Mouse (Mus musculus) neural tube, embryonic 12.5 days (tissue): ENCODE measurements around the gene Cd80. TPM values are rescaled to one million over a fixed set of nuclear protein-coding genes. Genes with fewer than 3 reads are reported as not detected.
"Not testable (repeated sequence)": the region's sequence is repeated elsewhere in the genome, so short reads cannot be mapped to it uniquely, and the experiment has no call there.

ENCODE experiments used
- ATAC-seq: fragments of 200-750 bp; cut with Nextera tagmentation; 2 replicates; pipeline ENCODE4 v1.8.0; 2017; ENCODE audit warnings: low read depth, mild to moderate bottlenecking, moderate TSS enrichment, moderate library complexity; ENCODE audit not compliant: low FRiP score
- H3K27ac ChIP-seq: fragments of 300-500 bp; sonication (generic); 2 replicates; pipeline ENCODE4 v1.5.1; 2016
- H3K27me3 ChIP-seq: fragments of 300-500 bp; sonication (generic); replicated peaks from 2 replicates; pipeline ENCODE4 v1.6.1; 2016; ENCODE audit warnings: mild to moderate bottlenecking
- H3K36me3 ChIP-seq: fragments of 300-500 bp; sonication (generic); 2 replicates; pipeline ENCODE4 v1.6.1; 2016; ENCODE audit warnings: mild to moderate bottlenecking
- H3K4me1 ChIP-seq: fragments of 300-500 bp; sonication (generic); 2 replicates; pipeline ENCODE4 v1.6.1; 2016
- H3K4me2 ChIP-seq: fragments of 300-500 bp; sonication (generic); replicated peaks from 2 replicates; pipeline ENCODE4 v1.6.1; 2016; ENCODE audit warnings: mild to moderate bottlenecking
- H3K4me3 ChIP-seq: fragments of 300-500 bp; sonication (generic); 2 replicates; pipeline ENCODE4 v1.5.1; 2016
- H3K9ac ChIP-seq: fragments of 300-500 bp; sonication (generic); 2 replicates; pipeline ENCODE4 v1.6.1; 2016; ENCODE audit warnings: mild to moderate bottlenecking
- H3K9me3 ChIP-seq: fragments of 300-500 bp; sonication (generic); 2 replicates; pipeline ENCODE4 v1.6.1; 2016; ENCODE audit warnings: mild to moderate bottlenecking
- WGBS: fragments of 180-500 bp; shearing (Covaris S2); methylation state at CpG from one replicate; pipeline ENCODE4 v1.1.7; 2016; 5-methylcytosine and 5-hydroxymethylcytosine counted together
- polyA plus RNA-seq: library from polyadenylated mRNA; unstranded; fragments of >200 nt; fragmentation: Nextera tagmentation; extraction: Ambion mirVana; gene quantifications from 2 replicates; pipeline ENCODE4 v1.2.1, GENCODE M21; 2016

The Cd80 gene
- polyA plus RNA-seq, 1 experiment from 2014 or later: 0.87 TPM

GRCm38 (mm10) chr16:38434295-38434795, 21.0 kb upstream of the Cd80 start:
- Histone ChIP-seq H3K4me1 (no peaks in the 10 kb centered on the region), H3K27ac (no peak overlapping the region), H3K4me2 (no peak overlapping the region), H3K4me3 (no peak overlapping the region), H3K27me3 (no peaks in the 10 kb centered on the region), H3K36me3 (no peaks in the 10 kb centered on the region), H3K9me3 (no peaks in the 10 kb centered on the region), H3K9ac (no peak overlapping the region)
- no peak for ATAC-seq
- WGBS: 78% methylated on average over 4 of the region's 4 CpGs

GRCm38 (mm10) chr16:38439190-38439589, 16.2 kb upstream of the Cd80 start:
- 89% methylated on average over 1 of the region's 1 CpGs for whole genome bisulfite sequencing
- H3K4me3 ChIP-seq: no peak overlapping the region
- H3K9me3 ChIP-seq: no peaks in the 10 kb centered on the region
- no peak overlapping the region for H3K27ac ChIP-seq
- H3K27me3 ChIP-seq: no peaks in the 10 kb centered on the region
- ATAC-seq: no peak
- no peak overlapping the region for H3K4me2 ChIP-seq
- H3K9ac ChIP-seq: no peak overlapping the region
- H3K4me1 ChIP-seq: no peaks in the 10 kb centered on the region
- H3K36me3 ChIP-seq: peaks cover 13% of the 10 kb centered on the region

- 89% methylated on average over 6 of the region's 6 CpGs for WGBS
- no peaks in the 10 kb centered on the region for H3K4me1 ChIP-seq
- no peak overlapping the region for H3K4me2 ChIP-seq
- no peaks in the 10 kb centered on the region for H3K27me3 ChIP-seq
- peaks cover 26% of the 10 kb centered on the region for H3K36me3 ChIP-seq
- ATAC-seq: no peak
- H3K4me3 ChIP-seq: no peak overlapping the region
- H3K9me3 ChIP-seq: no peaks in the 10 kb centered on the region
- no peak overlapping the region for H3K9ac ChIP-seq
- H3K27ac ChIP-seq: no peak overlapping the region
Observed at GRCm38 (mm10) chr16:38440403-38440802, 15.0 kb upstream of the Cd80 start.

GRCm38 (mm10) chr16:38441611-38442010, 13.8 kb upstream of the Cd80 start:
- 92% methylated on average over 5 of the region's 5 CpGs for WGBS

GRCm38 (mm10) chr16:38442216-38442615, 13.1 kb upstream of the Cd80 start:
- Histone ChIP-seq H3K27me3 (no peaks in the 10 kb centered on the region), H3K9ac (no peak overlapping the region), H3K4me2 (no peak overlapping the region), H3K4me3 (no peak overlapping the region), H3K27ac (no peak overlapping the region), H3K4me1 (no peaks in the 10 kb centered on the region), H3K36me3 (peaks cover 44% of the 10 kb centered on the region), H3K9me3 (no peaks in the 10 kb centered on the region)
- WGBS: 84% methylated on average over 8 of the region's 8 CpGs
- ATAC-seq: no peak

More at GRCm38 (mm10) chr16:38441611-38442010, 13.8 kb upstream of the Cd80 start:
- H3K27me3 ChIP-seq: no peaks in the 10 kb centered on the region
- H3K9me3 ChIP-seq: no peaks in the 10 kb centered on the region
- no peak overlapping the region for H3K9ac ChIP-seq
- no peaks in the 10 kb centered on the region for H3K4me1 ChIP-seq
- peaks cover 38% of the 10 kb centered on the region for H3K36me3 ChIP-seq
- no peak overlapping the region for H3K4me3 ChIP-seq
- ATAC-seq: no peak
- H3K27ac ChIP-seq: no peak overlapping the region
- H3K4me2 ChIP-seq: no peak overlapping the region

- no peaks in the 10 kb centered on the region for H3K27me3 ChIP-seq
- 97% methylated on average over 7 of the region's 7 CpGs for WGBS
- H3K9ac ChIP-seq: no peak overlapping the region
- peaks cover 60% of the 10 kb centered on the region for H3K36me3 ChIP-seq
- no peak for ATAC-seq
- no peaks in the 10 kb centered on the region for H3K9me3 ChIP-seq
- H3K4me1 ChIP-seq: no peaks in the 10 kb centered on the region
- no peak overlapping the region for H3K4me2 ChIP-seq
- H3K27ac ChIP-seq: no peak overlapping the region
- no peak overlapping the region for H3K4me3 ChIP-seq
Observed at GRCm38 (mm10) chr16:38443721-38444464, 11.5 kb upstream of the Cd80 start.

- Histone ChIP-seq H3K27ac (no peak overlapping the region), H3K27me3 (no peaks in the 10 kb centered on the region), H3K4me1 (no peaks in the 10 kb centered on the region), H3K4me3 (no peak overlapping the region), H3K36me3 (peaks cover 67% of the 10 kb centered on the region), H3K9me3 (no peaks in the 10 kb centered on the region), H3K4me2 (no peak overlapping the region), H3K9ac (no peak overlapping the region)
- no peak for ATAC-seq
- 87% methylated on average over 1 of the region's 1 CpGs for WGBS
Observed at GRCm38 (mm10) chr16:38445046-38445445, 10.3 kb upstream of the Cd80 start.

- H3K36me3 ChIP-seq: peaks cover 73% of the 10 kb centered on the region
- H3K4me2 ChIP-seq: no peak overlapping the region
- no peak overlapping the region for H3K27ac ChIP-seq
- 96% methylated on average over 20 of the region's 20 CpGs for WGBS
- H3K9ac ChIP-seq: no peak overlapping the region
- no peaks in the 10 kb centered on the region for H3K27me3 ChIP-seq
- H3K4me3 ChIP-seq: no peak overlapping the region
- no peaks in the 10 kb centered on the region for H3K4me1 ChIP-seq
- H3K9me3 ChIP-seq: no peaks in the 10 kb centered on the region
- ATAC-seq: no peak
Observed at GRCm38 (mm10) chr16:38445576-38445975, 9.8 kb upstream of the Cd80 start.

GRCm38 (mm10) chr16:38446141-38446540, 9.2 kb upstream of the Cd80 start:
- WGBS: 95% methylated on average over 2 of the region's 2 CpGs
- not testable (repeated sequence) for H3K9me3 ChIP-seq, H3K4me3 ChIP-seq, H3K4me2 ChIP-seq, H3K9ac ChIP-seq, H3K27ac ChIP-seq, ATAC-seq, H3K27me3 ChIP-seq, H3K4me1 ChIP-seq
- H3K36me3 ChIP-seq: peaks cover 73% of the 10 kb centered on the region

GRCm38 (mm10) chr16:38447366-38447765, 8.0 kb upstream of the Cd80 start:
- Histone ChIP-seq H3K4me2 (no peak overlapping the region), H3K4me3 (no peak overlapping the region), H3K9me3 (no peaks in the 10 kb centered on the region), H3K27me3 (no peaks in the 10 kb centered on the region), H3K27ac (no peak overlapping the region), H3K9ac (no peak overlapping the region), H3K36me3 (peaks cover 73% of the 10 kb centered on the region), H3K4me1 (peaks cover 11% of the 10 kb centered on the region)
- 93% methylated on average over 21 of the region's 21 CpGs for WGBS
- no peak for ATAC-seq

GRCm38 (mm10) chr16:38448458-38448857, 6.9 kb upstream of the Cd80 start:
- H3K36me3 ChIP-seq: peaks cover 66% of the 10 kb centered on the region
- H3K27me3 ChIP-seq: no peaks in the 10 kb centered on the region
- H3K4me2 ChIP-seq: no peak overlapping the region
- no peaks in the 10 kb centered on the region for H3K9me3 ChIP-seq
- 96% methylated on average over 12 of the region's 12 CpGs for WGBS
- H3K4me1 ChIP-seq: peaks cover 11% of the 10 kb centered on the region
- H3K9ac ChIP-seq: no peak overlapping the region
- ATAC-seq: no peak
- H3K4me3 ChIP-seq: no peak overlapping the region
- H3K27ac ChIP-seq: no peak overlapping the region

- ATAC-seq: no peak
- Histone ChIP-seq H3K27ac (no peak overlapping the region), H3K27me3 (no peaks in the 10 kb centered on the region), H3K4me2 (no peak overlapping the region), H3K4me3 (no peak overlapping the region), H3K36me3 (peaks cover 44% of the 10 kb centered on the region), H3K9me3 (no peaks in the 10 kb centered on the region), H3K9ac (no peak overlapping the region), H3K4me1 (peaks cover 11% of the 10 kb centered on the region)
- WGBS: 90% methylated on average over 7 of the region's 7 CpGs
Observed at GRCm38 (mm10) chr16:38450707-38451106, 4.7 kb upstream of the Cd80 start.
